Comparison of ENCODE assay signal across 11 mouse cellular contexts in the genomic region with DNA sequence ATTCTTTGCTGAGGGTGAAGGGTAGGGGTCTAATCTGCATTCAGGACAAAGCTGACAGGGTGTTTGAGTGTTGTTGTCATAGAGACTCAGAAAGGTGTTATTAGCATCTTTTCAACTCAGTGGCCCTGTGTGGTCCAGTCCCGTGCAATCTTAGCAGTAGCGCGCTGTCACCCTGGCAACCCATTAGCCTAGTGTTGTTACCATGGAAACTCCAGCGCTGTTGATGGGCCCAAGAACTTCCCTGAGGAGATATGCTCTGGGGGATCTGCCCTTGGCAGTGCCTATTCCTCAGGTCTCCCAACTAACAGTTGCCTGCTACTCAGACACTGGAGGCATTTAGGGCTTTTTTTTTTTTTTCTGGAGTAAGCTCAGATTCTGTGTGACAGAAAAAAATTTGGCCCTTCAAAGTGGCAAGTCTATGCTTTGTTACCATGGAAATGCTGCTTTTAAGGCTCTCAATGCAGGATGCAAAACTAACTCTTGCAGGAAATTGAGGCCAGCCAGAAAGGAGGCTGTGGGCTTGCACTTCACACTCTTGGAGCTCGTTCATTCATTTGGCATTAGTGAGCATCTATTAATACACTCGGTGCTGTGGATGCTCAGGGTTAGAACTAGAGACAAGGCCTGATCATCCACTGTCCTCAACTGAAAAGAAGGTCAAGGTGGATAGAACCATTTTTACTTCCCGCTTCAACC. TPM values are rescaled to one million over a fixed set of nuclear protein-coding genes. Genes with fewer than 3 reads are reported as not detected.
DNase-seq lines count a peak whose midpoint lies in the region; ATAC-seq lines count a peak whose summit lies in the region.
"Had no signal": no experiment of that assay in that cellular context is flagged by ENCODE, and none has a peak within 500 bp of the region (broad histone marks: within the 10 kb centered on the region; RNA-seq: fewer than 3 reads in every experiment).

No protein-coding gene starts in this region.

- H3K36me3 ChIP-seq in forebrain, embryonic 12.5 days (replicated peaks) = no peaks in the 10 kb centered on the region
- H3K36me3 ChIP-seq in midbrain, embryonic 15.5 days (replicated peaks) = no peaks in the 10 kb centered on the region

- peak; percentile 15 for DNase-seq in ES-CJ7 (ENCODE audit: low read depth, low spot score)
- peak; percentile 46 to 69 for DNase-seq in layer of hippocampus, adult 18-20 months (ENCODE audit: low spot score in 2 of 2)
- DNase-seq in adrenal gland, postnatal 4 days (ENCODE audit: low spot score in 2 of 2) = no peak
- DNase-seq in urinary bladder, postnatal 36 days (ENCODE audit: low spot score in 2 of 2) = no peak
- DNase-seq: thymus, postnatal 4 days had no signal

- ATAC-seq in forebrain, embryonic 12.5 days (ENCODE audit: low FRiP score) = peak; percentile 95
- ATAC-seq in midbrain, embryonic 15.5 days (replicated peaks) = peak; percentile 94
- ATAC-seq in megakaryocyte-erythroid progenitor cell, adult 5-6 weeks (replicated peaks; ENCODE audit: low FRiP score, low TSS enrichment, poor library complexity, severe bottlenecking) = no peak
- ATAC-seq in erythroblast, adult 5-6 weeks (replicated peaks; ENCODE audit: low FRiP score, poor library complexity, severe bottlenecking) = no peak

- peak overlapping the region; percentile 70 for H3K27ac ChIP-seq in forebrain, embryonic 12.5 days
- H3K27ac ChIP-seq in midbrain, embryonic 15.5 days = peak overlapping the region; percentile 72

- H3K9ac ChIP-seq in forebrain, embryonic 12.5 days = no peak overlapping the region
- H3K9ac ChIP-seq in midbrain, embryonic 15.5 days = no peak overlapping the region

- peaks cover 15% of the 10 kb centered on the region for H3K4me1 ChIP-seq in forebrain, embryonic 12.5 days
- peaks cover 16% of the 10 kb centered on the region; the same call in 1 of the 2 replicates for H3K4me1 ChIP-seq in midbrain, embryonic 15.5 days

- peaks cover 8% of the 10 kb centered on the region; the same call in 1 of the 2 replicates for H3K27me3 ChIP-seq in forebrain, embryonic 12.5 days
- peaks cover 19% of the 10 kb centered on the region for H3K27me3 ChIP-seq in midbrain, embryonic 15.5 days (replicated peaks)

- no peak overlapping the region for H3K4me3 ChIP-seq in forebrain, embryonic 12.5 days (replicated peaks)
- no peak overlapping the region for H3K4me3 ChIP-seq in midbrain, embryonic 15.5 days
- H3K4me3 ChIP-seq: erythroblast, embryonic 14.5 days had no signal

- 0 out of 2 replicates have a peak overlapping the region, but pooled peaks have one; percentile 19 for H3K4me2 ChIP-seq in forebrain, embryonic 12.5 days
- no peak overlapping the region for H3K4me2 ChIP-seq in midbrain, embryonic 15.5 days
- H3K4me2 ChIP-seq: liver, embryonic 11.5 days had no signal

- H3K9me3 ChIP-seq in forebrain, embryonic 12.5 days = no peaks in the 10 kb centered on the region
- H3K9me3 ChIP-seq in midbrain, embryonic 15.5 days = no peaks in the 10 kb centered on the region

- WGBS in forebrain, embryonic 12.5 days = 20% methylated on average over 7 of the region's 7 CpGs
- 40% methylated on average over 7 of the region's 7 CpGs for WGBS in midbrain, embryonic 15.5 days

RNA-seq across cellular contexts. Expression of a gene that starts 17.6 kb away (rescaled TPM):
- 5.3 and 5.9 TPM in 2 replicates for polyA plus RNA-seq in forebrain, embryonic 12.5 days (2016; fragmentation: Nextera tagmentation; extraction: Ambion mirVana)
- total RNA-seq in layer of hippocampus, adult 18-20 months (2021) = 10 to 100 TPM; 14.9 to 17.2 TPM
- 3.5 and 4.3 TPM in 2 replicates for polyA plus RNA-seq in midbrain, embryonic 15.5 days (2015; fragmentation: Nextera tagmentation; extraction: Ambion mirVana)
- total RNA-seq in adrenal gland, postnatal 4 days (2021) = 1 to 10 TPM; 9.4 to 10.0 TPM
- 0.28 TPM in 1 of 2 replicates, not detected in the other for total RNA-seq in megakaryocyte-erythroid progenitor cell, adult 5-6 weeks (2014; fragmentation: Nextera tagmentation)
- 0.27 TPM in 1 of 2 replicates, not detected in the other for total RNA-seq in megakaryocyte-erythroid progenitor cell, adult 5-6 weeks (2017)
- total RNA-seq in erythroblast, adult 5-6 weeks (2015; ENCODE audit: low replicate concordance) = not detected in 2 replicates
- total RNA-seq in erythroblast, adult 5-6 weeks (2017; ENCODE audit: low replicate concordance) = 0.28 TPM in 1 of 2 replicates, not detected in the other
- polyA plus RNA-seq: erythroblast, embryonic 14.5 days had no signal

Comparison
In these comparisons a context has a peak if more than half of its experiments do, and no peak if none do; other contexts are left out.
1. DNase-seq: peak in ES-CJ7 (single experiment) and layer of hippocampus, adult 18-20 months (2 of 2); none in adrenal gland, postnatal 4 days (0 of 2) and urinary bladder, postnatal 36 days (0 of 2).
2. ATAC-seq: peak in forebrain, embryonic 12.5 days (single experiment) and midbrain, embryonic 15.5 days (single experiment); none in megakaryocyte-erythroid progenitor cell, adult 5-6 weeks (single experiment) and erythroblast, adult 5-6 weeks (single experiment).
3. RNA of a gene that starts 17.6 kb away (total RNA-seq): 14.9 to 17.2 TPM in layer of hippocampus, adult 18-20 months and 9.4 to 10.0 TPM in adrenal gland, postnatal 4 days; 0.27 to 0.28 TPM in megakaryocyte-erythroid progenitor cell, adult 5-6 weeks and 0.28 TPM in erythroblast, adult 5-6 weeks; every median in the first group is over 4 times any median in the second.